Mouse (Mus musculus) neural tube, embryonic 14.5 days (tissue): ENCODE results near the gene Per1. TPM values are rescaled to one million over a fixed set of nuclear protein-coding genes. Genes with fewer than 3 reads are reported as not detected.

Experiments used
- ATAC-seq: fragments of 200-750 bp; cut with Nextera tagmentation; 2 replicates; pipeline ENCODE4 v1.8.0; 2017; ENCODE audit warnings: low read depth, mild to moderate bottlenecking, moderate TSS enrichment, moderate library complexity
- H3K27ac ChIP-seq: fragments of 300-500 bp; sonication (generic); 2 replicates; pipeline ENCODE4 v1.5.1; 2014; ENCODE audit warnings: low read depth, mild to moderate bottlenecking, control low read depth, low read length, moderate library complexity, mixed read lengths
- H3K27me3 ChIP-seq: fragments of 300-500 bp; sonication (generic); 2 replicates; pipeline ENCODE4 v1.6.1; 2014; ENCODE audit warnings: low read length; ENCODE audit not compliant: control insufficient read depth, insufficient read depth
- H3K36me3 ChIP-seq: fragments of 300-500 bp; sonication (generic); 2 replicates; pipeline ENCODE4 v1.6.1; 2014; ENCODE audit warnings: low read length, mixed read lengths; ENCODE audit not compliant: control insufficient read depth, insufficient read depth
- H3K4me1 ChIP-seq: fragments of 300-500 bp; sonication (generic); 2 replicates; pipeline ENCODE4 v1.6.1; 2014; ENCODE audit warnings: low read length; ENCODE audit not compliant: control insufficient read depth, insufficient read depth
- H3K4me2 ChIP-seq: fragments of 300-500 bp; sonication (generic); 2 replicates; pipeline ENCODE4 v1.6.1; 2014; ENCODE audit warnings: mild to moderate bottlenecking, low read depth, low read length, control low read depth
- H3K4me3 ChIP-seq: fragments of 300-500 bp; sonication (generic); 2 replicates; pipeline ENCODE4 v1.5.1; 2014; ENCODE audit warnings: low read depth, low read length, control low read depth, mixed read lengths
- H3K9ac ChIP-seq: fragments of 300-500 bp; sonication (generic); replicated peaks from 2 replicates; pipeline ENCODE4 v1.6.1; 2014; ENCODE audit warnings: low read depth, mild to moderate bottlenecking, control low read depth, low read length, mixed read lengths
- H3K9me3 ChIP-seq: fragments of 300-500 bp; sonication (generic); 2 replicates; pipeline ENCODE4 v1.6.1; 2016; ENCODE audit warnings: low read length; ENCODE audit not compliant: control insufficient read depth
- WGBS: fragments of 180-500 bp; shearing (Covaris S2); extraction: QIAGEN DNeasy Blood & Tissue Kit; methylation state at CpG from one replicate; pipeline ENCODE4 v1.1.7; 2014; 5-methylcytosine and 5-hydroxymethylcytosine counted together
- polyA plus RNA-seq: library from polyadenylated mRNA; unstranded; fragments of >200 nt; fragmentation: Nextera tagmentation; extraction: Ambion mirVana; gene quantifications from 2 replicates; pipeline ENCODE4 v1.2.1, GENCODE M21; 2014

Per1 gene
- 6.5 and 9.4 TPM in 2 replicates for polyA plus RNA-seq

DNA sequence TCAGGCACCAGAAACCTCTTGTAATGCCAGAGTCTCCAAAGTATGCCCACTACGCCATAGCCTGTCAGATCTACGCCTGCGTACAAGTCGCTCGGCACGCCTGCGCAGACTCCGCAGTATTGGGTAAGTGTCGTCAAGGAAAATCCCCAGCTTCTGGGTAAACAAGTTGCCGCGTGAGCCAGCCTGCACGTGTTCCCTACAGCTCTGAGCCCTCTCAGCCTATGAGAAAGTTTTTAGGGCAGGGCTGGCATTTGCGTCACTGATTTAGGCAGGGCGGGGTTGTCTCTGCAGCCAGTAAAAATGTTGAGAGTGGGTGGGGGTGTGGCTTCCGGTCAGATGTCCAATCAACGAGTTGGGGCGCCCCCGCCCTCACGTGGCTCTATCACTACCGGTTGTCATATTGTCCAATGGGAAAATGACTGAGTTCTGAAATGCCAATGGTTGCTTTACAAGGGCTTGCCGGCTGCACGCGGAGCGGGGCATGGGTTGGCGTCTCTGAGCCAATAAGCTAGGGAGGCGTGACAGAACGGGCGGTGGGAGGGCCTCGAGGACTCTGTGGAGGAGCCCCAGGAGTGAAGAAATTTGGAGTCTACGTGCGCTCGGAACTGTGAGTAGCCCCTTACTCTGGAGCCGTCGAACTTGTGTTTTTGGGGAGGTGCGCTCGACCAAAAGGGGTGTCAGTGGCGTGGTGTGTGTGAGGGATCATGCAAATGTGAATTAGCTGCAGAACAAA is at the start of gene Per1:
TSS of gene Per1 (plus strand) at position 521 of the 733 bp plus-strand sequence.
- H3K4me1 ChIP-seq = peaks cover 32% of the 10 kb centered on the region
- no peaks in the 10 kb centered on the region for H3K9me3 ChIP-seq
- peak within 1 kb of the TSS; percentile 35 for H3K4me3 ChIP-seq
- 0% methylated on average over 37 of the region's 37 CpGs for WGBS
- 0 out of 2 replicates have a peak, but pooled peaks cover 7% of the 10 kb centered on the region for H3K36me3 ChIP-seq
- ATAC-seq = peak; percentile 92
- H3K9ac ChIP-seq = peak within 1 kb of the TSS; percentile 33; the same call in 1 of the 2 replicates
- no peaks in the 10 kb centered on the region for H3K27me3 ChIP-seq
- H3K4me2 ChIP-seq = peak within 1 kb of the TSS; percentile 73
- H3K27ac ChIP-seq = peak within 1 kb of the TSS; percentile 75

DNA sequence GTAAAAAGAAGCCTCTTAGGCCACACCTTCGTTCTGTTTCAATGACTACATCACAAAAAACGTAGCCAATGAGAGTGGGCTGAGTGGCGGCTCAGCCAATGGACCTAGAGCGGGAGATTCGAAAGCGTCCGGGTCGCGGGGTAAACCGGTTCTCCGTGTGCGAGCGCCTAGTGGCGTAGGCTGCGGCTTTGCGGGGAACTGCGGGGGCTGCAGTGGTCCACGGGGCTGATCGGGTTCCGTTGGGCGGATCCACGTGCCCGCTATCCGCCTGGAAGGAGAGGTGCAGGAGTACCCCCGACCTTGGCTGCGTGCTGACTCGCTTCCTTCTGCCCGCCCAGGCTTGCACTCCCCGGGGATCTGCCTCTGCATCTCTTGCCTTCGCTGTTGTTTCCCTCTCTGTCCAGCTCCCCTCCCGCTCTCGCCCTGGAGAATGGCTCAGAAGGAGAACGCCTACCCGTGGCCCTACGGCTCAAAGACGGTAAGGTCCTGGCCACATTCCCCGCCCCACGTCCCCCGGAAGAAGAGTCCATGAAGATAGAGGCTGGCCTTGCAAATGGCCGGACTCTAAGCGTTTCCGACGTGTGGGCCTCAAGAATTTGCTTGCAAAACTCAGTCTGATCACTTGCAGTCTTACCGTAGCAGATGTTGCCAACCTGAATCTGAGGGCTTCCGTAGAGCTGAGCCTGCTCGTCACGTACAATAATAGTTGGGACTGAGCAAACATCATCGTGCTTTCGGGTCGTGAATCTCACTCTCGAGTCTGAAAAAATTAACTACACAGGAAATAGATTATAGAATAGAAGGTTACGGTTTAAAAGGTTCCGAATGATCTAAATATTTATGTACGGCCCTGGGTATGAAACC is 49.3 kb upstream of the Per1 start, which contains the start of gene Aurkb:
TSS of gene Aurkb (plus strand) at position 117 of the 864 bp plus-strand sequence.
- Histone ChIP-seq H3K4me1 (peaks cover 4% of the 10 kb centered on the region; the same call in 1 of the 2 replicates), H3K36me3 (no peaks in the 10 kb centered on the region), H3K27me3 (no peaks in the 10 kb centered on the region), H3K27ac (no peak within 1 kb of the TSS), H3K9me3 (no peaks in the 10 kb centered on the region), H3K4me3 (peak within 1 kb of the TSS; percentile 52), H3K4me2 (peak within 1 kb of the TSS; percentile 98), H3K9ac (peak within 1 kb of the TSS; percentile 34; the same call in 1 of the 2 replicates)
- peak; percentile 66; the same call in 1 of the 2 replicates for ATAC-seq
- WGBS = 3% methylated on average over 53 of the region's 54 CpGs

DNA sequence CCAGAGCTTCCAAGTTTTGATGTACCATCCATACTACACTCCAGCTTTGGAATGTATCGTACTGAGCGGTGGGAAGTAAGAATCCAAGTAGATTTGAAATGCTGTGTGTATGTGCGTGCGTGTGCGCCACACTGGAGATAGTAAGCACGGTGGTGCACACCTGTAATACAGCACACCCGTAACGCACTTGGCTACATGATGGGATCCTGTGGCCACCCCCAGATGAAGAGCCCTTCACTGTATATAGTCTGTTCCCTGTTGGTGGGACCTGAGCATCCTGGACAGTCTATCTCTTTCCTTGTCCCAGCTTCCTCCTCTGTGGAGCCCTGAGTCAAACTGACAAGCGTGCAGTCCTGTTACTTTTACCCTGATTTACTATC is 48.6 kb upstream of the Per1 start:
- no peak overlapping the region for H3K27ac ChIP-seq
- H3K4me2 ChIP-seq = peak overlapping the region; percentile 98
- 0 out of 2 replicates have a peak overlapping the region, but pooled peaks have one; percentile 34 for H3K9ac ChIP-seq
- H3K36me3 ChIP-seq = no peaks in the 10 kb centered on the region
- H3K27me3 ChIP-seq = no peaks in the 10 kb centered on the region
- H3K4me1 ChIP-seq = peaks cover 4% of the 10 kb centered on the region; the same call in 1 of the 2 replicates
- 22% methylated on average over 9 of the region's 9 CpGs for WGBS
- no peak for ATAC-seq
- no peaks in the 10 kb centered on the region for H3K9me3 ChIP-seq
- peak overlapping the region; percentile 52 for H3K4me3 ChIP-seq

DNA sequence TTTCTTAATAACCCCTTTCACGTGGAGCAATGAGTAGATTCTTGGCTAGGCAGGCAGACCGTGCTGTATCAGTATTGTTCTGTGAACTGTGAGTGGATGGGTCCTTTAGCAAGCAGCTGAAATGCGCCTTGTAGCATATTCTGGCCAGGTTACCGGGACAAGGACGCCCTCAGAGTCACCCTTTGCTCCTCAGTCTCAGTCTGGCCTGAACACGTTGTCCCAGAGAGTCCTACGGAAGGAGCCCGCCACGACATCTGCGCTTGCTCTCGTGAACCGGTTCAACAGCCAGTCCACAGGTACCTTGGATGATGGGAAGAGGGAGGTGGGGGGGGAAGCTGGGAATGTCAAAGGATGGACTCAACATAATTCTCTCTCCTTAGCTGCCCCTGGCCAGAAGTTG is 47.4 kb upstream of the Per1 start:
- no peak overlapping the region for H3K9ac ChIP-seq
- no peak overlapping the region for H3K4me3 ChIP-seq
- H3K36me3 ChIP-seq = no peaks in the 10 kb centered on the region
- WGBS = 91% methylated on average over 12 of the region's 12 CpGs
- H3K4me1 ChIP-seq = peaks cover 4% of the 10 kb centered on the region; the same call in 1 of the 2 replicates
- H3K9me3 ChIP-seq = no peaks in the 10 kb centered on the region
- no peak overlapping the region for H3K4me2 ChIP-seq
- H3K27me3 ChIP-seq = no peaks in the 10 kb centered on the region
- no peak overlapping the region for H3K27ac ChIP-seq
- ATAC-seq = no peak

DNA sequence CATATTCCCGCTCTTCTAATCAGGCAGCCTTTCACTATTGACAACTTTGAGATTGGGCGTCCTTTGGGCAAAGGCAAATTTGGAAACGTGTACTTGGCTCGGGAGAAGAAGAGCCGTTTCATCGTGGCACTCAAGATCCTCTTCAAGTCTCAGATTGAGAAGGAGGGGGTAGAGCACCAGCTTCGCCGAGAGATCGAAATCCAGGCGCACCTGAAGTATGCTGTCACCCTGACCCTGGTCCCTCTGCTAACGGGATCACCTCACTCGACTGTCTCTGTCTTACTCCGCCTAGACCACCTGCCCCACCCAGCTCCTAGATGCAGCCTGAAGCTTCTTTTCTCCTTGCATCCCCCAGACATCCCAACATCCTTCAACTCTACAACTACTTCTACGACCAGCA is 46.9 kb upstream of the Per1 start:
- ATAC-seq = no peak
- H3K4me3 ChIP-seq = no peak overlapping the region
- no peaks in the 10 kb centered on the region for H3K36me3 ChIP-seq
- WGBS = 93% methylated on average over 14 of the region's 14 CpGs
- H3K4me2 ChIP-seq = no peak overlapping the region
- no peaks in the 10 kb centered on the region for H3K9me3 ChIP-seq
- no peaks in the 10 kb centered on the region for H3K27me3 ChIP-seq
- H3K4me1 ChIP-seq = peaks cover 4% of the 10 kb centered on the region; the same call in 1 of the 2 replicates
- H3K9ac ChIP-seq = no peak overlapping the region
- H3K27ac ChIP-seq = no peak overlapping the region

DNA sequence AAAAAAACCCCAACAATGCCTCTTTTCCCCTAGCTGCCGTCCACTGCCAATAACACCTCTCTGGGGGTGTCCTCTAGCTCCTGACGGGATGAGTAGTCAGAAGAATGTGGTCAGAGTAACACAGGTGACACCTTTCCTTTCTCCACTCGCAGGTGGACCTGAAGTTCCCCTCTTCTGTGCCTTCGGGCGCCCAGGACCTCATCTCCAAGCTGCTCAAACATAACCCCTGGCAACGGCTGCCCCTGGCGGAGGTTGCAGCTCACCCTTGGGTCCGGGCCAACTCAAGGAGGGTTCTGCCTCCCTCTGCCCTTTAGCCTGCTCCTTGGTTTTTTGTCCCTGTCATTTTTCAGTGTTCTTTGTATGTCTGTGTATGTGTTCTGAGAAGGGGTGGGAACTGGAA is 44.3 kb upstream of the Per1 start:
- H3K27ac ChIP-seq = no peak overlapping the region
- H3K36me3 ChIP-seq = no peaks in the 10 kb centered on the region
- 86% methylated on average over 8 of the region's 8 CpGs for WGBS
- no peak for ATAC-seq
- peaks cover 4% of the 10 kb centered on the region; the same call in 1 of the 2 replicates for H3K4me1 ChIP-seq
- H3K27me3 ChIP-seq = no peaks in the 10 kb centered on the region
- H3K4me3 ChIP-seq = no peak overlapping the region
- no peak overlapping the region for H3K4me2 ChIP-seq
- no peaks in the 10 kb centered on the region for H3K9me3 ChIP-seq
- H3K9ac ChIP-seq = no peak overlapping the region

DNA sequence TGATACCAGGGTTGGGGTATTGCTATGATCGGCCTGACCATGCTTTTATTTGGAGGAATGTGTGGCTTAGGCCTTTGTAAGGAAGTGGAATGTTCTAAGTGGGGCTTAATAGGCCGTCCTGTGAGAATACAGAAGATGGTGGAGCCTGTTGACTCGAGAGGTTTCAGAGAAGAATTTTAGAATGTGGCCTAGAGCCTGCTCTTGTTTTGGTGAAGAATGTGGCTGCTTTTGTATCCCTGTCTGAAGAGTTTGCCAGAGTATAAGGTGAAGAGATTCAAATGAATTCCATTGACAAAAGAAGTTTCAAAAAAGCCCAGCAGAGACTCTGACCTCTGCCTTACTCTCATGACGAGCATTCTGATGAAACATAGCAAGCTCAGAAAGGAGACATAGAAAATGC is 43.2 kb upstream of the Per1 start:
- H3K4me2 ChIP-seq = no peak overlapping the region
- 76% methylated on average over 4 of the region's 4 CpGs for WGBS

DNA sequence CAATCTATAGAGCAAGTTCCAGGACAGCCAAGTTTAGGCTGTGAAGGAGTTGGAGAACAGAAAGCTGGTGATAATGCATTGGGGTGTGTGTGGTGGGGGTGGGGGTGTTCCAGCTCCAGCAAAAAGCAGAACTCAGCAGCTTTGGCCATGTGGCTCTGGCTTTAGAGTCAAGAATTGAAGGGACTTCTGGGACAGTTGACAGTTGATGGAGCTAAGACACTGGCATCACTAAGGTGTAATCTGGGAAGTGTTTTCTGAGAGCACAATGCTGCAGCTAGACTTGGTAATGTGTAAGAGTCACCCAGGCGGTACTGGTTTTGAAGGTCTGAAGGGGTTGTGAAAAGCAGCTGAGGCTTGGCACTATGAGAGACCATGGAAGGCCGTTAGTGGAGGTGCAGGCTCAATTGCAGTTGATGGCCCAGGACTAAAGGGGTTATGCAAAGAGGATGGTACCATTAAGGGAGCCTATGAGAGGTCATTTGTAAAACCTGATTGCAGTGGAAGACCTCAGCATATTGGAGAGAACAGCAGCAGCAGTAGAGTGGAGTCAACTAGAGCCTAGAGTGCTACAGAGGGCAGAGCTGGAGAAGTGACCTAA is 42.1 kb upstream of the Per1 start:
- no peaks in the 10 kb centered on the region for H3K9me3 ChIP-seq
- no peak overlapping the region for H3K27ac ChIP-seq

More for the DNA sequence above, 43.2 kb upstream of the Per1 start:
- H3K27me3 ChIP-seq = no peaks in the 10 kb centered on the region
- no peak overlapping the region for H3K4me3 ChIP-seq
- no peak for ATAC-seq
- no peaks in the 10 kb centered on the region for H3K36me3 ChIP-seq
- H3K4me1 ChIP-seq = no peaks in the 10 kb centered on the region; the same call in 1 of the 2 replicates
- no peak overlapping the region for H3K27ac ChIP-seq
- no peaks in the 10 kb centered on the region for H3K9me3 ChIP-seq
- no peak overlapping the region for H3K9ac ChIP-seq

More for the DNA sequence above, 42.1 kb upstream of the Per1 start:
- Histone ChIP-seq H3K36me3 (no peaks in the 10 kb centered on the region), H3K27me3 (no peaks in the 10 kb centered on the region), H3K9ac (no peak overlapping the region), H3K4me2 (no peak overlapping the region), H3K4me3 (no peak overlapping the region), H3K4me1 (no peaks in the 10 kb centered on the region)
- 69% methylated on average over 2 of the region's 2 CpGs for WGBS
- no peak for ATAC-seq
